Mouse (Mus musculus) retina, postnatal 1 day (tissue): ENCODE results near the gene Coch.
"Not testable (repeated sequence)": the region's sequence is repeated elsewhere in the genome, so short reads cannot be mapped to it uniquely, and the experiment has no call there.

Experiments
- DNase-seq: peaks from one replicate; pipeline ENCODE4 v3.0.0-alpha.2; 2012

Gene Coch

GRCm38 (mm10) chr12:51641871-51642270 lies 48.7 kb downstream of the Coch start:
- DNase-seq, result no peak

GRCm38 (mm10) chr12:51649401-51649800 lies 56.3 kb downstream of the Coch start:
- DNase-seq, result not testable (repeated sequence)
